Mouse (Mus musculus) limb, embryonic 11.5 days (tissue): ENCODE results near the gene Hamp2. TPM values are rescaled to one million over a fixed set of nuclear protein-coding genes. Genes with fewer than 3 reads are reported as not detected.
A peak's percentile ranks its signal among the peaks of the same experiment; 100 is the strongest.
"Not testable (repeated sequence)": the region's sequence is repeated elsewhere in the genome, so short reads cannot be mapped to it uniquely, and the experiment has no call there.

Source experiments
- ATAC-seq: fragments of 200-750 bp; cut with Nextera tagmentation; 2 replicates; pipeline ENCODE4 v1.8.0; 2017; ENCODE audit warnings: low read depth; ENCODE audit not compliant: insufficient number of reproducible peaks, low FRiP score, low TSS enrichment
- DNase-seq: peaks from one replicate; pipeline ENCODE4 v3.0.0-alpha.2; 2015; ENCODE audit warnings: low spot score
- H3K27ac ChIP-seq: fragments of 300-500 bp; sonication (generic); replicated peaks from 2 replicates; pipeline ENCODE4 v1.5.1; 2014; ENCODE audit warnings: low read depth, mild to moderate bottlenecking, low read length
- H3K27me3 ChIP-seq: fragments of 300-500 bp; sonication (generic); 2 replicates; pipeline ENCODE4 v1.6.1; 2014; ENCODE audit warnings: mild to moderate bottlenecking, low read length, mixed read lengths; ENCODE audit not compliant: control insufficient read depth, insufficient read depth
- H3K36me3 ChIP-seq: fragments of 300-500 bp; sonication (generic); 2 replicates; pipeline ENCODE4 v1.6.1; 2014; ENCODE audit warnings: mild to moderate bottlenecking, low read length, moderate library complexity, mixed read lengths; ENCODE audit not compliant: control insufficient read depth, insufficient read depth
- H3K4me1 ChIP-seq: fragments of 300-500 bp; sonication (generic); 2 replicates; pipeline ENCODE4 v1.6.1; 2014; ENCODE audit warnings: low read length, mixed read lengths; ENCODE audit not compliant: control insufficient read depth, insufficient read depth
- H3K4me2 ChIP-seq: fragments of 300-500 bp; sonication (generic); 2 replicates; pipeline ENCODE4 v1.6.1; 2014; ENCODE audit warnings: low read depth, mild to moderate bottlenecking, moderate library complexity; ENCODE audit not compliant: severe bottlenecking
- H3K4me3 ChIP-seq: fragments of 300-500 bp; sonication (generic); 2 replicates; pipeline ENCODE4 v1.5.1; 2014; ENCODE audit warnings: low read depth, low read length
- H3K9ac ChIP-seq: fragments of 300-500 bp; sonication (generic); 2 replicates; pipeline ENCODE4 v1.6.1; 2014; ENCODE audit warnings: mild to moderate bottlenecking, low read length
- H3K9me3 ChIP-seq: fragments of 300-500 bp; sonication (generic); 2 replicates; pipeline ENCODE4 v1.6.1; 2016; ENCODE audit warnings: low read length; ENCODE audit not compliant: control insufficient read depth
- WGBS: fragments of 180-500 bp; shearing (Covaris S2); extraction: QIAGEN DNeasy Blood & Tissue Kit; methylation state at CpG from one replicate; pipeline ENCODE4 v1.1.7; 2014; 5-methylcytosine and 5-hydroxymethylcytosine counted together
- polyA plus RNA-seq: library from polyadenylated mRNA; unstranded; fragments of >200 nt; fragmentation: Nextera tagmentation; extraction: Ambion mirVana; gene quantifications from 2 replicates; pipeline ENCODE4 v1.2.1, GENCODE M21; 2014

Hamp2 gene
- polyA plus RNA-seq: not detected in 2 replicates

DNA sequence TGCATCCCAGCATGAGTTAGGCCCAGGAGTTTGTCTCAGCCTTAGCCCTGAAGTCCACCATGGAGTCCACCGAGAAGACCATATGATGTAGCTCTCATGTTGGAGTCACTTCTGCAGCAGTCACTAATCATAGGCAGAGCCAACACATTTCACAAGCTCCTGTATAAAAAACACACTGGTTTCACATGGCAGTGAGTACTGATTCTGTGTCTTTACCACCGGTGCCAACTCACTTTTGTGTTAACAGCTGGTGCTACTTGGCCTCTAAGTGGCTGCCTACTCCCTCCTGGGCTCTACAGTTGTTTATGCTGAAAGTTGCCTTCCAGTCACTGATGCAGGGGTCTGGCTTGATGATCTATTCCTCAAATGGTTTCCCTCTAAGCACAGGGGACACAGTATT is at the start of gene Hamp2:
TSS of gene Hamp2 (minus strand) at position 101 of the 400 bp plus-strand sequence.
- not testable (repeated sequence) for ATAC-seq, H3K36me3 ChIP-seq, H3K4me1 ChIP-seq, H3K27ac ChIP-seq, H3K4me3 ChIP-seq, DNase-seq, H3K9me3 ChIP-seq, H3K9ac ChIP-seq, H3K27me3 ChIP-seq, H3K4me2 ChIP-seq
- 97% methylated on average over 1 of the region's 2 CpGs for WGBS

DNA sequence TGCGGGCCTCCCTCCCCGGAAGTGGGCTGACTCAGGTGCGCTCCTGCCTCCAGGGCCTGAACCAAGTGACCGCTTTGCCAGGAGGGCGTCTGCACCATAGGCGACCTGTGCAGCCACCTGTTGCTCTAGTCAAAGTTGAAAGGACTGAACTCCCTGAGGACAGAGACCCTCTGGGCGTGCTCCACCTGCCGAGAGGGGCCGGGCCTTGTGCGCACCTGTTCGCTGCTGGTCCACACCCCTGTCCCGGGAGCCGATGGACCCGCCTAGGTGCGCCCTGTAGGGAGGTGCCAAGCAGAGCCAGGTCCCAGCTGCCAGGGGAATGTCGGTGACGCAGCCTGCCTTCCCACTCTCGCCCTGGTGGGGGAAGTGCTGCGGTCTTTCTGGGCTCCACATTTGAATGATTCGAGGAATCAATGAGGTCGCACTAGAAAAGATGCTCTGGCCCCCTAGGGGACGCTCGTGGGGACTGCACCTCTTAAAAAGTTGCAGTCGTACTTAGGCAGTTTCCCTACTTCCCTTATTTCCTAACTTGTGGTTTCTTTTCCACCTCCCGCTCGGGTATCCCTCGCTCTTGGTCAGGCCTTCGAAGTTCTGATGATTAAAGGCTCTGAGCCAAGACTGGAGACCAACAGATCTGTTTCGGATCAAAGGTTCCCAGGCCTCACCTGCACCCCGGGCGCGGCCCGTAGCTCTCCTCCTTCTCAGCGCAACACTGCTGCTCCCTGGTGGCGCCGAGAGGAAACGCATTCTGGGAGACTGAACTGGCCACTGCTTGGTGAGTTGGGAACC is 49.2 kb upstream of the Hamp2 start, which contains the start of gene Fam187b:
TSS of gene Fam187b (plus strand) at position 290 of the 789 bp plus-strand sequence.
- H3K4me2 ChIP-seq: peak within 1 kb of the TSS; percentile 51
- no peak within 1 kb of the TSS for H3K27ac ChIP-seq
- under 1% methylated on average over 37 of the region's 37 CpGs for WGBS
- peak within 1 kb of the TSS; percentile 38 for H3K9ac ChIP-seq
- ATAC-seq (peak; percentile 73), DNase-seq (peak; percentile 92)
- H3K9me3 ChIP-seq: no peaks in the 10 kb centered on the region
- no peaks in the 10 kb centered on the region for H3K36me3 ChIP-seq
- H3K27me3 ChIP-seq: peaks cover 18% of the 10 kb centered on the region
- peak within 1 kb of the TSS; percentile 40 for H3K4me3 ChIP-seq
- H3K4me1 ChIP-seq: 0 out of 2 replicates have a peak, but pooled peaks cover 4% of the 10 kb centered on the region

DNA sequence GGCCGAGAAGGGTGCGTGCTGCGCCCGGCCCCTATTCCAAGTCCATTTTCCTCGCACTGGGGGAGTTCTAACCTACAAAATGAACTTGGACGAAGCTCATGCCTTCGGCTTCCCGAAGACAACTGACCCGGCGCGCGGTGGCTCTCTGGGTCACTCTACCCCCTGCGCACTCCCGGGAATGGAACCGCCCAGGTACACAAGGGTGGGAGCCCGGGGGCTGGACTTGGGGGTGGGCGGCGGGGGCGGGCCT is 48.7 kb upstream of the Hamp2 start, which contains the start of gene Lsr:
TSS of gene Lsr (minus strand) at position 214 of the 250 bp plus-strand sequence.
- H3K27ac ChIP-seq: no peak within 1 kb of the TSS

DNA sequence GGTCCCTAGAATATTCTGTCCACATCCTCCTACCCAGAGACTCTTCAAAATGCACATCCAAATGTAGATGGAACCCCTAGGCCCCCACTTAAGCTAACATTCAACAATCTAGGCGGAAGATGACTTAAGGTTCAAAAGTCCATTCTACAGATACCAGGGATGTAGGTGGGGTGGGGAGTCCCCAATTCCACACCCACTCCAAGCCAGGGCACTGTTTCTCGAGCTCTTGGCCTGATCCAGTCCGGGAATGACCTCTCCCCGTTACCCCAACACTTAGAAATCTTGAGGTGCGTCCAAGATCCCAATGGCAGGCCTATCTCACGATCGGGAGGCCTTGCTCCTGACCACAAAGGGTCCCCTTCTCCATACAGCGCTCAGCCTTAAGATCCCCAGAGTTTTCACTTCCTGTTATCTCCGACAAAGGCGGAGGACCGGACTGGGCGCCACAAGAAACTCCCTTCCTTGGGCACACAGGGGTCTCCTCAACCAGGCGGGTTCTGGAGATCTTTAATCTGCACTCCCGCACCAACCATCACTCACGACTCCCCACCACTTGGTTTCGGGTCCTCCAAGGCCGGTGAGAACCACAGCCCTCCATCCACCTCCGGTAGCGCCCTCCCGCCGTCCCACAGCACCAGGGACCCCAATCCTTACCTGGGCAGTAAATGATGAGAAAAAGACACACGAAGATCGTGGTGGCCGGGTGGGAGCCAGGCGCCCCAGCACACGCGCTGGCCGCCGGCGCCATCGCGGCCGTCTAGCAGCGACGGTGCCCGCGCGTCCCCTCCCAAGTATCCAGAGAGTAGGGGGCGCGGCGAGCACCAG is 48.2 kb upstream of the Hamp2 start:
- Histone ChIP-seq H3K4me2 (peak overlapping the region; percentile 51), H3K4me1 (0 out of 2 replicates have a peak, but pooled peaks cover 4% of the 10 kb centered on the region), H3K4me3 (peak overlapping the region; percentile 40), H3K27me3 (peaks cover 18% of the 10 kb centered on the region), H3K36me3 (no peaks in the 10 kb centered on the region), H3K27ac (no peak overlapping the region), H3K9ac (peak overlapping the region; percentile 38), H3K9me3 (no peaks in the 10 kb centered on the region)
- 3% methylated on average over 41 of the region's 41 CpGs for WGBS
- ATAC-seq (0 out of 2 replicates have a peak, but pooled peaks have one; percentile 46), DNase-seq (no peak)

More for the DNA sequence above, 48.7 kb upstream of the Hamp2 start, which contains the start of gene Lsr:
- ATAC-seq (peak; percentile 49), DNase-seq (no peak)
- H3K4me3 ChIP-seq: peak within 1 kb of the TSS; percentile 40
- peaks cover 18% of the 10 kb centered on the region for H3K27me3 ChIP-seq
- H3K4me1 ChIP-seq: 0 out of 2 replicates have a peak, but pooled peaks cover 4% of the 10 kb centered on the region
- peak within 1 kb of the TSS; percentile 51 for H3K4me2 ChIP-seq
- no peaks in the 10 kb centered on the region for H3K9me3 ChIP-seq
- peak within 1 kb of the TSS; percentile 38 for H3K9ac ChIP-seq
- under 1% methylated on average over 19 of the region's 19 CpGs for WGBS
- H3K36me3 ChIP-seq: no peaks in the 10 kb centered on the region

DNA sequence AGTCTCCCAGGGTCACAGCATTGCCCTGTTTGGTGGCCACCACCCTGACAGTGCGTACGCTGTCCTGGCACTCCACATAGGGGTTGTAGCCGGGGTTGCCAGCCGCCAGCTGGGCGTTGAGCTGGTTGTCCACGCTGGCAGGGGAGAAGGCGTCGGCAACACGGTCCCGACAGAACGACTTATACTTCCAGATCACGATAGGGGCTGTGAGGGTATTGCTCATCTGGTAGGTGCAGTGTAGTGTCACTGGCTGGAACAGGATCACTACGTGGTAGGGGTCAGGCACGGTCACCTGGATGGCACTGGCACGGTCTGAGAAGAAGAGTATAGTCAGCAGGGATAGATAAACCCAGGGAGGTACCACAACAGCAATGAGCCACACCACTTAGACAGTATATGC is 47.4 kb upstream of the Hamp2 start:
- DNase-seq (no peak), ATAC-seq (no peak)
- H3K4me1 ChIP-seq: 0 out of 2 replicates have a peak, but pooled peaks cover 4% of the 10 kb centered on the region
- H3K9me3 ChIP-seq: no peaks in the 10 kb centered on the region
- H3K27me3 ChIP-seq: peaks cover 18% of the 10 kb centered on the region
- H3K9ac ChIP-seq: no peak overlapping the region
- no peaks in the 10 kb centered on the region for H3K36me3 ChIP-seq
- peak overlapping the region; percentile 51; the same call in 1 of the 2 replicates for H3K4me2 ChIP-seq
- H3K4me3 ChIP-seq: no peak overlapping the region
- WGBS: 93% methylated on average over 15 of the region's 15 CpGs
- no peak overlapping the region for H3K27ac ChIP-seq

DNA sequence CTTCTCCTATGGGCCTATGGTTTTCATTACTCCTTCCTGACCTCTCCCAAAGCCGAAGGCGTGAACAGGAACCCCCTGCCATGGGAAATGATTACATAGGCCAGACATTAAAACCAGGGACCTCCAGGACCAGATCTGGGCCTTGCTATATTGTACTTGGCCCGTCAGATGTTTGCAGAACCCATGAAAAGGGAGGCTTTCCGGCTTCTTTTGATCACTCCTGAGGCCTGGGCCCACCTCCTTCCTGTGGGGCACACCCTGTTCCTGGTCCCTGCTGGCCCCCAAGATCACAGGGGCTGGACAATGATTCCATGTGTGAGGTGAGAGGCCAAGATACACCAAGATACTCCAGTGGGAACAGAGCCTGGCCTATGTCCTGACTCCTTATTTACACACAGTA is 44.7 kb upstream of the Hamp2 start:
- no peak overlapping the region for H3K27ac ChIP-seq
- WGBS: 68% methylated on average over 4 of the region's 4 CpGs

DNA sequence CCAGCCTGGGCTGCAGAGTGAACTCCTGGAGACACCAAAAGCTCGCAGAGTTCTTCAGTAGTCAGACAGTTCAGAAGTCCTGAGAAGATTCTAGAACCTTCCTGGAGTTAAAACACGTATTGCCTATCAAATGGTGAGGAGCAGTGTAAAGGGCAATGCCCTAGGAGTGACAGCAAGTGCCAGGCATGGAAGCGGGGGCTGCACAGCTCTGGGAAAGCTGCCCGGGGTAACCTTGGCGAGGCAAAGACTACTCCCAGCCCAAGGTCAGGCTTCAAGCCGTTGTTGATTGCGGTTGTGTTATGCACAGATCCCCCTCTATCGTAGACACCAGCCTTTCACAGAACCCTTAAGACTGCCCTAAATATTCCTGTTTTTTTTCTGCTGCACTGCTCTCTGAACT is 44.1 kb upstream of the Hamp2 start:
- DNase-seq: no peak
- Histone ChIP-seq H3K9me3 (no peaks in the 10 kb centered on the region), H3K27ac (no peak overlapping the region), H3K4me3 (no peak overlapping the region), H3K36me3 (no peaks in the 10 kb centered on the region), H3K27me3 (peaks cover 18% of the 10 kb centered on the region), H3K4me2 (no peak overlapping the region), H3K4me1 (0 out of 2 replicates have a peak, but pooled peaks cover 4% of the 10 kb centered on the region), H3K9ac (no peak overlapping the region)
- no peak for ATAC-seq
- 93% methylated on average over 8 of the region's 8 CpGs for WGBS

More for the DNA sequence above, 44.7 kb upstream of the Hamp2 start:
- Histone ChIP-seq H3K36me3 (no peaks in the 10 kb centered on the region), H3K4me1 (0 out of 2 replicates have a peak, but pooled peaks cover 4% of the 10 kb centered on the region), H3K9ac (no peak overlapping the region), H3K4me2 (no peak overlapping the region), H3K4me3 (no peak overlapping the region), H3K27me3 (peaks cover 18% of the 10 kb centered on the region), H3K9me3 (no peaks in the 10 kb centered on the region)
- ATAC-seq (no peak), DNase-seq (no peak)

DNA sequence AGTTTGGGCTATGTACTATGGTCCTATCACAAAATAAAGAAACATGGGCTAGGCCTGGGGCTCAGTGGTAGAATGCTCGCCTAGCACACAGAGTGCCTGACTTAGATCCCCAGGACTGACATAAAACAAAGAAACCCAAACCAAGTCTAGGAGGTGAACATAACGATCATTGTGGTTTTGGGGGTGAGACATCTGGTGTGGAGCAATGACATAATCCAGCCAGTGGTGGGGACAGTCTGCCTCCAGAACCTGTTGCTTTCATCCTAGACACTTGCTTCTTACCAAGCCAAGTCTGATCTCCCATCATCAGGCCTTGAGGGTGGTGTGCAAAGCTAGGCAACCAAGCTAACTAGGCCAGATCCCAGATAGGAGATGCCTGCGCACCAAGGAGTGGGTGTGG is 42.2 kb upstream of the Hamp2 start:
- H3K4me3 ChIP-seq: no peak overlapping the region
- ATAC-seq: no peak
- no peaks in the 10 kb centered on the region for H3K36me3 ChIP-seq
- no peak overlapping the region for H3K9ac ChIP-seq
- H3K27me3 ChIP-seq: no peaks in the 10 kb centered on the region; the same call in 1 of the 2 replicates
- no peak overlapping the region for H3K27ac ChIP-seq
- H3K4me1 ChIP-seq: no peaks in the 10 kb centered on the region
- H3K4me2 ChIP-seq: no peak overlapping the region
- no peaks in the 10 kb centered on the region for H3K9me3 ChIP-seq
- 64% methylated on average over 3 of the region's 3 CpGs for WGBS
- no peak for DNase-seq
